Mouse (Mus musculus): ENCODE measurements at regions not wholly inside any gene's neighbourhood (a gene's known extent, or its start where the extent isn't known, plus 50 kb on each side); places are given as distances from the start of the nearest gene placed in this dataset.

DNA sequence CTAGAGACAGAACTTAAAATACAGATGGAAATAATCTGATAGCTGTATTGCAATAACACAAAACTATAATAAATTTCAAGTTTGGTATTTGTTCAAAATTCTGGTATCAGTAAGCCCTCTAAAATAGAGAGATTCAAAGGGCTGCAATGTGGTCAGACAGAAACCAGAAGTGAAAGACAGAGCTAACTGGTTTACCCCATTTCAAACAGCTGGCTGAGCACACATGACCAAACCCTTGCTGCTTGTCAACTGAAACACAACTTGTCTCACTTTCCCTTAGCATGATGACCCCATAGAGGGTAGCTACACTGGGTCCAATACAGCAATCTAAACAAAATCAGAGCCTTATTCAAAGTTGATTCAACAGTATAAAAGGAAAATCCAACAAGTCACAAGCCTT lies 234.2 kb upstream of the Sdr16c6 start:
- H3K9me3 ChIP-seq (ENCODE audit: control insufficient read depth, insufficient read depth, low read depth, low read length) = no peaks in the 10 kb centered on the region
- H3K9ac ChIP-seq (ENCODE audit: insufficient read depth, low read depth, low read length, poor library complexity, severe bottlenecking) = no peak overlapping the region
- H3K4me1 ChIP-seq (ENCODE audit: control insufficient read depth in 2 of 2, insufficient read depth in 2 of 2, low read length in 2 of 2, poor library complexity in 1 of 2) = no peaks in the 10 kb centered on the region
- H3K4me3 ChIP-seq (ENCODE audit: insufficient read depth in 1 of 2, low read depth in 1 of 2, low read length in 2 of 2, poor library complexity in 1 of 2, severe bottlenecking in 1 of 2) = no peak overlapping the region
- DNase-seq (ENCODE audit: low read depth, low spot score) = no peak
- TF ChIP-seq ZNF384 (IDR thresholded peaks at IDR 0.05; ENCODE audit: low read depth, low read length) (no peak), CHD2 (IDR thresholded peaks at IDR 0.05; ENCODE audit: low read depth, low read length) (no peak), MAFK (IDR thresholded peaks at IDR 0.05; ENCODE audit: insufficient read depth, low read depth, low read length) (no peak), HCFC1 (IDR thresholded peaks at IDR 0.05; ENCODE audit: borderline replicate concordance, insufficient read depth, low read length) (no peak), ZC3H11A (IDR thresholded peaks at IDR 0.05; ENCODE audit: borderline replicate concordance, low read depth, low read length) (no peak)
- in situ Hi-C loops (cut with MboI; ENCODE audit: low sequenced_read_pairs in 2 of 2, unreplicated experiment in 2 of 2) = no loop called here
- no peak overlapping the region for H3K27ac ChIP-seq (ENCODE audit: insufficient read depth, low read depth, low read length, poor library complexity, severe bottlenecking)
- no peaks in the 10 kb centered on the region for H3K36me3 ChIP-seq (ENCODE audit: control insufficient read depth, insufficient read depth, low read length, poor library complexity, severe bottlenecking)

DNA sequence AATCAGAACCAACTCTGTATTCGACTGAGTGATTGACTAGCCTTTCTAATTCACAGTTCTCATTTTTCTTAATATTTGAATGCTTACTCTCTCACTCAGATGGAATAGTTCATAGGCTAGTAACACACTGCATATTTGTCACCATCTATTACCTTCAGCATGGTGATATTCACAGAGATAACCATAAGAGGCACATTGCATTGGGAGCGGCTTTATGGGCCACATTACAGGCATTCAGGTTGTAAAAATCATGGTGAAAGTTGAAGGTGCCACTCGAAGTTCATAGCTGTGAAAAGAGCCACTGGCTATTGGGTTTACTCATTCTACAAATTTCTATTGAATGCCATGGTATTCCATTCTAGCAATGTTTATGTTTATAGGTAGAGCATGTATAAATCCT lies 229.6 kb upstream of the Sdr16c6 start:
- no peak overlapping the region for H3K9ac ChIP-seq (ENCODE audit: insufficient read depth, low read depth, low read length, poor library complexity, severe bottlenecking)
- no peak for TF ChIP-seq HCFC1 (IDR thresholded peaks at IDR 0.05; ENCODE audit: borderline replicate concordance, insufficient read depth, low read length)
- no peak for TF ChIP-seq ZNF384 (IDR thresholded peaks at IDR 0.05; ENCODE audit: low read depth, low read length)
- no peak for TF ChIP-seq MAFK (IDR thresholded peaks at IDR 0.05; ENCODE audit: insufficient read depth, low read depth, low read length)
- no peak for TF ChIP-seq ZC3H11A (IDR thresholded peaks at IDR 0.05; ENCODE audit: borderline replicate concordance, low read depth, low read length)
- no peak for TF ChIP-seq CHD2 (IDR thresholded peaks at IDR 0.05; ENCODE audit: low read depth, low read length)
- H3K4me3 ChIP-seq (ENCODE audit: insufficient read depth in 1 of 2, low read depth in 1 of 2, low read length in 2 of 2, poor library complexity in 1 of 2, severe bottlenecking in 1 of 2) = no peak overlapping the region
- no peak for DNase-seq (ENCODE audit: low read depth, low spot score)
- no peaks in the 10 kb centered on the region for H3K36me3 ChIP-seq (ENCODE audit: control insufficient read depth, insufficient read depth, low read length, poor library complexity, severe bottlenecking)
- no peak overlapping the region for H3K27ac ChIP-seq (ENCODE audit: insufficient read depth, low read depth, low read length, poor library complexity, severe bottlenecking)
- in situ Hi-C loops (cut with MboI; ENCODE audit: low sequenced_read_pairs in 2 of 2, unreplicated experiment in 2 of 2) = no loop called here
- no peaks in the 10 kb centered on the region for H3K4me1 ChIP-seq (ENCODE audit: control insufficient read depth in 2 of 2, insufficient read depth in 2 of 2, low read length in 2 of 2, poor library complexity in 1 of 2)
- no peaks in the 10 kb centered on the region for H3K9me3 ChIP-seq (ENCODE audit: control insufficient read depth, insufficient read depth, low read depth, low read length)

DNA sequence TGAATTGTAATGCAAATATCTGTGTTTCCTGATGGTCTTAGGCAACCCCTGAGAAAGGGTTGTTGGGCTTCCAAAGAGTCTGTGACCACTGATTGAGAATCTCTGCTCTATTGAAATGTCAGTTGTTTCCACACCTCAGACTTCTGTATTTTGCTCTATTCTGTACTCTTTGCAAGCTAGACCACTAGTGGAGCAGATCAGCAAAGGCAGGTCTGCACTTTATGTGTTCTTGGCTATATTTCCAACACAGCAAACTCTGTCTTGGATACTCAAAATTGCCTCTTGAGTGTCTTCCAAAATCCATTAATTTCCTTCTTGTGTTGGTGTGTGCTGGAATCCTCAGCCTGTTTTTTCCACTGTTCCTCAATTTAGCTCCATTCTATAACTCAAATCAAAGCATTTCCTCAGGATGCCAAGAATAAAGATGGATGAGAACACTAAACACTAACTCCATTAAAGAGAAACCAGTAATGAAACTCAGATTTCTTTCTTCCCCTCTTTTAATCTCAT lies 228.5 kb upstream of the Sdr16c6 start:
- no peak for DNase-seq (ENCODE audit: low read depth, low spot score)
- no peak overlapping the region for H3K9ac ChIP-seq (ENCODE audit: insufficient read depth, low read depth, low read length, poor library complexity, severe bottlenecking)
- no peak overlapping the region for H3K4me3 ChIP-seq (ENCODE audit: insufficient read depth in 1 of 2, low read depth in 1 of 2, low read length in 2 of 2, poor library complexity in 1 of 2, severe bottlenecking in 1 of 2)
- TF ChIP-seq HCFC1 (IDR thresholded peaks at IDR 0.05; ENCODE audit: borderline replicate concordance, insufficient read depth, low read length) = no peak
- TF ChIP-seq ZC3H11A (IDR thresholded peaks at IDR 0.05; ENCODE audit: borderline replicate concordance, low read depth, low read length) = no peak
- no peak for TF ChIP-seq CHD2 (IDR thresholded peaks at IDR 0.05; ENCODE audit: low read depth, low read length)
- no peak for TF ChIP-seq ZNF384 (IDR thresholded peaks at IDR 0.05; ENCODE audit: low read depth, low read length)
- TF ChIP-seq MAFK (IDR thresholded peaks at IDR 0.05; ENCODE audit: insufficient read depth, low read depth, low read length) = no peak
- H3K9me3 ChIP-seq (ENCODE audit: control insufficient read depth, insufficient read depth, low read depth, low read length) = no peaks in the 10 kb centered on the region
- H3K27ac ChIP-seq (ENCODE audit: insufficient read depth, low read depth, low read length, poor library complexity, severe bottlenecking) = no peak overlapping the region
- H3K4me1 ChIP-seq (ENCODE audit: control insufficient read depth in 2 of 2, insufficient read depth in 2 of 2, low read length in 2 of 2, poor library complexity in 1 of 2) = no peaks in the 10 kb centered on the region
- in situ Hi-C loops (cut with MboI; ENCODE audit: low sequenced_read_pairs in 2 of 2, unreplicated experiment in 2 of 2) = no loop called here
- H3K36me3 ChIP-seq (ENCODE audit: control insufficient read depth, insufficient read depth, low read length, poor library complexity, severe bottlenecking) = no peaks in the 10 kb centered on the region

DNA sequence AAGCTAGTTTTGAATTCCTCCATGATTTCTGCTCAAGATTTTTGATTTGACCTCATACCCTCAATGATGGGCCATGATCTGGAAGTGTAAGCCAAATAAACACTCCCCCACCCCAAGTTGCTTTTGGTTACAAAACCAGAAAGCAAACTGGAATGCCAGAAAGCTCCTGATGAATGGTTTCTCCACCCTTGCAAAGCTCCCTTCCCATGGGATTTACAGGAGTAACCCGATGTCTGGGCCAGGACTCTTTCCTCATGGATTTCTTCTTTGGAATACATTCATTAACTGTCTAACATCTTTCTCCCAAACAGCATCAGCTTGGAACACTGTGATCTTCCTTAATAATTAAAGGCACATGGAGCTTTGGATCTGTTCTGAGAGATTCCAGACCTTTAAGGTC lies 227.3 kb upstream of the Sdr16c6 start:
- Histone ChIP-seq H3K4me1 (ENCODE audit: control insufficient read depth in 2 of 2, insufficient read depth in 2 of 2, low read length in 2 of 2, poor library complexity in 1 of 2) (no peaks in the 10 kb centered on the region), H3K36me3 (ENCODE audit: control insufficient read depth, insufficient read depth, low read length, poor library complexity, severe bottlenecking) (no peaks in the 10 kb centered on the region), H3K27ac (ENCODE audit: insufficient read depth, low read depth, low read length, poor library complexity, severe bottlenecking) (no peak overlapping the region), H3K9ac (ENCODE audit: insufficient read depth, low read depth, low read length, poor library complexity, severe bottlenecking) (no peak overlapping the region), H3K4me3 (ENCODE audit: insufficient read depth in 1 of 2, low read depth in 1 of 2, low read length in 2 of 2, poor library complexity in 1 of 2, severe bottlenecking in 1 of 2) (no peak overlapping the region), H3K9me3 (ENCODE audit: control insufficient read depth, insufficient read depth, low read depth, low read length) (no peaks in the 10 kb centered on the region)
- no peak for DNase-seq (ENCODE audit: low read depth, low spot score)
- no peak for TF ChIP-seq ZC3H11A (IDR thresholded peaks at IDR 0.05; ENCODE audit: borderline replicate concordance, low read depth, low read length)
- no peak for TF ChIP-seq MAFK (IDR thresholded peaks at IDR 0.05; ENCODE audit: insufficient read depth, low read depth, low read length)
- no peak for TF ChIP-seq HCFC1 (IDR thresholded peaks at IDR 0.05; ENCODE audit: borderline replicate concordance, insufficient read depth, low read length)
- no peak for TF ChIP-seq CHD2 (IDR thresholded peaks at IDR 0.05; ENCODE audit: low read depth, low read length)
- no peak for TF ChIP-seq ZNF384 (IDR thresholded peaks at IDR 0.05; ENCODE audit: low read depth, low read length)
- in situ Hi-C loops (cut with MboI; ENCODE audit: low sequenced_read_pairs in 2 of 2, unreplicated experiment in 2 of 2) = no loop called here

All from ES-E14 (cell line).